Mouse (Mus musculus) liver, embryonic 14.5 days (tissue): Measurements from ENCODE around the gene Dohh. TPM values are rescaled to one million over a fixed set of nuclear protein-coding genes. Genes with fewer than 3 reads are reported as not detected.
A peak's percentile ranks its signal among the peaks of the same experiment; 100 is the strongest.

Experiments used
- ATAC-seq: fragments of 200-750 bp; cut with Nextera tagmentation; 2 replicates; pipeline ENCODE4 v1.8.0; 2017; ENCODE audit warnings: moderate number of reproducible peaks, mild to moderate bottlenecking, moderate library complexity; ENCODE audit not compliant: insufficient read depth
- DNase-seq, 3 experiments: peaks; one replicate each; pipeline ENCODE4 v3.0.0-alpha.2; 2012 to 2013; ENCODE audit warnings: low read depth in 3 of 3, low spot score in 3 of 3
- H3K27ac ChIP-seq: fragments of 300-500 bp; sonication (generic); 2 replicates; pipeline ENCODE4 v1.5.1; 2014; ENCODE audit warnings: moderate library complexity, mild to moderate bottlenecking, control low read depth, inconsistent platforms
- H3K27me3 ChIP-seq: fragments of 300-500 bp; sonication (generic); 2 replicates; pipeline ENCODE4 v1.6.1; 2014; ENCODE audit warnings: mild to moderate bottlenecking, low read length, moderate library complexity; ENCODE audit not compliant: control insufficient read depth, insufficient read depth
- H3K36me3 ChIP-seq: fragments of 300-500 bp; sonication (generic); replicated peaks from 2 replicates; pipeline ENCODE4 v1.6.1; 2014; ENCODE audit warnings: low read depth; ENCODE audit not compliant: control insufficient read depth, insufficient read depth
- H3K4me1 ChIP-seq, 2 experiments: fragments of 200-500 bp in 1 of 2; fragments of 300-500 bp in 1 of 2; sonication (generic) in 1 of 2; replicated peaks; 2 replicates each; pipeline ENCODE4 v1.6.1; 2012 to 2014; ENCODE audit warnings: antibody characterized with exemption in 1 of 2, inconsistent platforms in 1 of 2, low read length in 1 of 2; ENCODE audit not compliant: control insufficient read depth in 2 of 2, insufficient read depth in 2 of 2
- H3K4me2 ChIP-seq: fragments of 300-500 bp; sonication (generic); 2 replicates; pipeline ENCODE4 v1.6.1; 2014; ENCODE audit warnings: low read depth, mild to moderate bottlenecking, control low read depth, moderate library complexity
- H3K4me3 ChIP-seq, 2 experiments: fragments of 200-500 bp in 1 of 2; fragments of 300-500 bp in 1 of 2; sonication (generic) in 1 of 2; 2 replicates each; pipeline ENCODE4 v1.5.1; 2012 to 2014; ENCODE audit warnings: low read depth in 2 of 2, low read length in 2 of 2, mild to moderate bottlenecking in 2 of 2, control low read depth in 1 of 2, inconsistent platforms in 1 of 2, moderate library complexity in 1 of 2; ENCODE audit not compliant: insufficient read depth in 1 of 2
- H3K9ac ChIP-seq: fragments of 300-500 bp; sonication (generic); replicated peaks from 2 replicates; pipeline ENCODE4 v1.6.1; 2014; ENCODE audit warnings: mild to moderate bottlenecking, control low read depth, moderate library complexity
- H3K9me3 ChIP-seq: fragments of 300-500 bp; sonication (generic); 2 replicates; pipeline ENCODE4 v1.6.1; 2016; ENCODE audit warnings: low read length, mixed read lengths; ENCODE audit not compliant: control insufficient read depth
- CTCF ChIP-seq: IDR thresholded peaks from 2 replicates; pipeline ENCODE4 v1.5.1; 2016; ENCODE audit warnings: antibody characterized with exemption, low read depth, control low read depth
- EP300 ChIP-seq: IDR thresholded peaks from 2 replicates; pipeline ENCODE4 v1.6.1; 2016; ENCODE audit warnings: antibody characterized with exemption, low read depth
- WGBS: fragments of 180-500 bp; shearing (Covaris S2); extraction: QIAGEN DNeasy Blood & Tissue Kit; methylation state at CpG from one replicate; pipeline ENCODE4 v1.1.7; 2014; ENCODE audit not compliant: insufficient replicate concordance; 5-methylcytosine and 5-hydroxymethylcytosine counted together
- polyA plus RNA-seq, 2 experiments: library from polyadenylated mRNA; depleted of rRNA in 1 of 2; stranded (reverse) in 1 of 2; unstranded in 1 of 2; fragments of >200 nt; fragmentation: Nextera tagmentation in 1 of 2; extraction: Ambion mirVana in 1 of 2; gene quantifications; 2 replicates each; pipeline versions ENCODE4 v1.2.1 to v1.2.3; 2012 to 2014

The Dohh gene
- polyA plus RNA-seq, 2 experiments, result 29.8 to 35.0 TPM

GRCm38 (mm10) chr10:81384605-81384982, 366 bp downstream of the Dohh start:
- H3K27me3 ChIP-seq, result no peaks in the 10 kb centered on the region
- peak overlapping the region; percentile 97 for H3K27ac ChIP-seq
- DNase-seq, result no peak
- peak overlapping the region; percentile 93 for H3K4me2 ChIP-seq
- H3K4me1 ChIP-seq, result peaks cover 42 to 44% of the 10 kb centered on the region in 2 experiments
- under 1% methylated on average over 19 of the region's 19 CpGs for WGBS
- H3K9me3 ChIP-seq, result no peaks in the 10 kb centered on the region
- peak overlapping the region; percentile 87 to 98 for H3K4me3 ChIP-seq
- no peak for TF ChIP-seq EP300
- no peak for TF ChIP-seq CTCF
- ATAC-seq, result no peak; the same call in 1 of the 2 replicates
- peak overlapping the region; percentile 92 for H3K9ac ChIP-seq
- H3K36me3 ChIP-seq, result peaks cover 11% of the 10 kb centered on the region

DNA sequence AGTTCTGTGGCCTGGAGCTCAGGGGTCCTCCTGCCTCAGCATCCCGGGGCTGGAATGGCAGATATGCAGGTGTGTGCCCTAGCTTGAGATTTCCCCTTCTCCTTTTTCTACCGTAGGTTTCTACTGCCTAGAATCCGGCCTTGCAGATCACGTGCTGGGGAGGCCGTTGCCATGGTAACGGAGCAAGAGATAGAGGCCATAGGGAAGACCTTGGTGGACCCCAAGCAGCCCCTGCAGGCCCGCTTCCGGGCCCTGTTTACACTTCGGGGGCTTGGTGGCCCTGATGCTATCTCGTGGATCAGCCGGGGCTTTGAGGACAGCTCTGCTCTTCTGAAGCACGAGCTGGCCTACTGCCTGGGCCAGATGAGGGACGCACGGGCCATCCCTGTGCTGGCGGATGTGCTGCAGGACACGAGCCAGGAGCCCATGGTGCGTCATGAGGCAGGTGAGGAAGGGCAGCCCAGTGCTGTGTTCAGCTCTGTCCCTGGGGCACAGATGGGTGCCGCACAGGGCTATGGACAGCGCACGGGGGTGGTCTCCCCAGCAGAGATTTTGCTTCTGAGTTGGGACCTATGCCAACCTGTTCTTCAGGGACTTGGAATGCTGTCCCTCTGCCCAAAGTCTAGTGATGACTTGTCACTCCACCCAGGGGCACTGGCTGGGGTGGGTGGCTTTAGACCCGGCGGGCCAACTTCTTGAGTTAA, 1.5 kb downstream of the Dohh start:
- 62% methylated on average over 22 of the region's 22 CpGs for WGBS
- no peak for TF ChIP-seq CTCF
- TF ChIP-seq EP300, result no peak

DNA sequence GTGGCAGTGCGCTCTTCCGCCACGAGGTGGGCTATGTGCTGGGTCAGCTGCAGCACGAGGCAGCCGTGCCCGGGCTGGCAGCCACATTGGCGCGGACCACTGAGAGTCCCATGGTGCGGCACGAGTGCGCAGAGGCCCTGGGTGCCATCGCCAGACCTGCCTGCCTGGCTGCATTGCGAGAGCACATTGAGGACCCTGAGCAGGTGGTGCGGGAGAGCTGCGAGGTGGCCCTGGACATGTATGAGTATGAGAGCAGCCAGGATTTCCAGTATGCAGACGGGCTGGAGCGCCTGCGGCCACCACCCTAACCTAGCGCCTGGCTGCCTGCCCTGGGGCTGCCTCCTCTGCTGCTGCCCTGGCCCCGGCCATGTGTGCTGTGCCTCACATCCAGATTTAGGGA, 3.5 kb downstream of the Dohh start:
- Histone ChIP-seq H3K4me3 (no peak overlapping the region), H3K9ac (no peak overlapping the region), H3K27me3 (no peaks in the 10 kb centered on the region), H3K27ac (no peak overlapping the region), H3K9me3 (no peaks in the 10 kb centered on the region), H3K4me2 (no peak overlapping the region), H3K36me3 (peaks cover 11% of the 10 kb centered on the region), H3K4me1 (peaks cover 13% of the 10 kb centered on the region in 2 experiments)
- no peak for DNase-seq
- no peak for TF ChIP-seq CTCF
- TF ChIP-seq EP300, result no peak
- 84% methylated on average over 20 of the region's 20 CpGs for WGBS
- no peak for ATAC-seq

More for the DNA sequence above, 1.5 kb downstream of the Dohh start:
- ATAC-seq (no peak), DNase-seq (no peak)
- Histone ChIP-seq H3K9me3 (no peaks in the 10 kb centered on the region), H3K4me1 (peaks cover 30 to 32% of the 10 kb centered on the region in 2 experiments), H3K27me3 (no peaks in the 10 kb centered on the region), H3K9ac (peak overlapping the region; percentile 92; the same call in 1 of the 2 replicates), H3K4me3 (peak overlapping the region; percentile 87 to 98; a peak in 3 of 4 replicates), H3K36me3 (peaks cover 11% of the 10 kb centered on the region), H3K27ac (no peak overlapping the region), H3K4me2 (peak overlapping the region; percentile 93)

- 75% methylated on average over 5 of the region's 5 CpGs for WGBS
These were observed 4.4 kb downstream of the Dohh start, which contains the start of gene Gm48552 for GRCm38 (mm10) chr10:81388505-81389055. Gene Gm48552 (plus strand): TSS chr10:81389005.

DNA sequence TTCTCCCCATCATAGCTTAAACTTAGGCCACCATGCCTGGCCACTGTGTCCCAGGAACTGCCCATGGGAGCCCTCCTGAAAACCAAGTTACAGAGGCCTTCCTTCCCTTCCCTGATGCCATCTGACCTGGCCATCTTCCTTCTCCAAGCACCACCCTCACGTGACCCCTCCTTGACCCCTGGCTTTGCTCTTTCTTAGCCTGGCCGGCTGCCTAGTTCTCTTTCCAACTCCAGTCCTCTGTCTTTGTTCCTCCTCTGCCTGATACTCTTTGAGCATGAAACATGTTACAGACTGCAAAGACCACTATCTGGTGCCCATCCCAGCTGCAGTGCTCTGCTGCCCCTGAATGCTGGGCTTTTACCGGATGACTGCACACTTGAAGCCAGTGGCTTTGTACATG, 5.1 kb downstream of the Dohh start:
- no peak for ATAC-seq
- Histone ChIP-seq H3K36me3 (peaks cover 11% of the 10 kb centered on the region), H3K4me3 (no peak overlapping the region), H3K9ac (no peak overlapping the region), H3K27ac (no peak overlapping the region), H3K4me1 (peaks cover 10 to 12% of the 10 kb centered on the region in 2 experiments), H3K27me3 (no peaks in the 10 kb centered on the region), H3K9me3 (no peaks in the 10 kb centered on the region), H3K4me2 (no peak overlapping the region)
- 64% methylated on average over 3 of the region's 3 CpGs for WGBS
- DNase-seq, result no peak
- TF ChIP-seq EP300 (no peak), CTCF (no peak)

More at GRCm38 (mm10) chr10:81388505-81389055, 4.4 kb downstream of the Dohh start, which contains the start of gene Gm48552:
- peaks cover 10 to 14% of the 10 kb centered on the region in 2 experiments for H3K4me1 ChIP-seq
- H3K36me3 ChIP-seq, result peaks cover 11% of the 10 kb centered on the region
- H3K27me3 ChIP-seq, result no peaks in the 10 kb centered on the region
- no peak within 1 kb of the TSS for H3K4me2 ChIP-seq
- H3K27ac ChIP-seq, result no peak within 1 kb of the TSS
- DNase-seq, result no peak
- no peaks in the 10 kb centered on the region for H3K9me3 ChIP-seq
- no peak for ATAC-seq
- no peak within 1 kb of the TSS for H3K9ac ChIP-seq
- H3K4me3 ChIP-seq, result no peak within 1 kb of the TSS
- TF ChIP-seq EP300 (no peak), CTCF (no peak)
